Mouse (Mus musculus) limb, embryonic 14.5 days (tissue): ENCODE data around the gene Gm5485. TPM values are rescaled to one million over a fixed set of nuclear protein-coding genes. Genes with fewer than 3 reads are reported as not detected.

Experiments
- ATAC-seq: fragments of 200-750 bp; cut with Nextera tagmentation; 2 replicates; pipeline ENCODE4 v1.8.0; 2017; ENCODE audit warnings: low read depth, moderate number of reproducible peaks, moderate TSS enrichment; ENCODE audit not compliant: low FRiP score
- DNase-seq: peaks from one replicate; pipeline ENCODE4 v3.0.0-alpha.2; 2015; ENCODE audit warnings: low spot score
- H3K27ac ChIP-seq: fragments of 300-500 bp; sonication (generic); replicated peaks from 2 replicates; pipeline ENCODE4 v1.5.1; 2014; ENCODE audit warnings: low read depth, mild to moderate bottlenecking, low read length, moderate library complexity, mixed read lengths
- H3K27me3 ChIP-seq: fragments of 300-500 bp; sonication (generic); 2 replicates; pipeline ENCODE4 v1.6.1; 2014; ENCODE audit warnings: low read length, mixed read lengths; ENCODE audit not compliant: control insufficient read depth, insufficient read depth
- H3K36me3 ChIP-seq: fragments of 300-500 bp; sonication (generic); 2 replicates; pipeline ENCODE4 v1.6.1; 2014; ENCODE audit warnings: mild to moderate bottlenecking, low read length, moderate library complexity, mixed read lengths; ENCODE audit not compliant: control insufficient read depth, insufficient read depth
- H3K4me1 ChIP-seq: fragments of 300-500 bp; sonication (generic); 2 replicates; pipeline ENCODE4 v1.6.1; 2014; ENCODE audit warnings: antibody characterized with exemption, low read length, mixed read lengths; ENCODE audit not compliant: control insufficient read depth, insufficient read depth
- H3K4me2 ChIP-seq: fragments of 300-500 bp; sonication (generic); replicated peaks from 2 replicates; pipeline ENCODE4 v1.6.1; 2014; ENCODE audit warnings: low read depth, mild to moderate bottlenecking, low read length, moderate library complexity; ENCODE audit not compliant: severe bottlenecking
- H3K4me3 ChIP-seq: fragments of 300-500 bp; sonication (generic); replicated peaks from 2 replicates; pipeline ENCODE4 v1.5.1; 2014; ENCODE audit warnings: low read length
- H3K9ac ChIP-seq: fragments of 300-500 bp; sonication (generic); 2 replicates; pipeline ENCODE4 v1.6.1; 2014; ENCODE audit warnings: mild to moderate bottlenecking, low read depth, low read length, moderate library complexity; ENCODE audit not compliant: severe bottlenecking
- H3K9me3 ChIP-seq: fragments of 300-500 bp; sonication (generic); 2 replicates; pipeline ENCODE4 v1.6.1; 2016; ENCODE audit warnings: low read length; ENCODE audit not compliant: control insufficient read depth
- POLR2A ChIP-seq: fragments of 200-500 bp; IDR thresholded peaks from 2 replicates; pipeline ENCODE4 v1.8.0; 2012; ENCODE audit warnings: inconsistent platforms, mild to moderate bottlenecking, moderate library complexity, borderline replicate concordance; ENCODE audit not compliant: insufficient read depth, insufficient read length; ENCODE audit errors: extremely low read depth
- WGBS: fragments of 180-500 bp; shearing (Covaris S2); extraction: QIAGEN DNeasy Blood & Tissue Kit; methylation state at CpG from one replicate; pipeline ENCODE4 v1.1.7; 2014; 5-methylcytosine and 5-hydroxymethylcytosine counted together
- polyA plus RNA-seq, 2 experiments: library from polyadenylated mRNA; depleted of rRNA in 1 of 2; stranded (reverse) in 1 of 2; unstranded in 1 of 2; fragments of >200 nt; fragmentation: Nextera tagmentation in 1 of 2; extraction: Ambion mirVana in 1 of 2; gene quantifications; 2 replicates each; pipeline versions ENCODE4 v1.2.1 to v1.2.3; 2012 to 2014

Gene Gm5485
- polyA plus RNA-seq, 2 experiments = not detected

- Histone ChIP-seq H3K36me3 (no peaks in the 10 kb centered on the region), H3K4me2 (no peak overlapping the region), H3K27ac (no peak overlapping the region), H3K9ac (no peak overlapping the region), H3K27me3 (no peaks in the 10 kb centered on the region), H3K4me3 (no peak overlapping the region), H3K4me1 (no peaks in the 10 kb centered on the region), H3K9me3 (no peaks in the 10 kb centered on the region)
- no peak for TF ChIP-seq POLR2A
- 85% methylated on average over 5 of the region's 5 CpGs for WGBS
- DNase-seq = no peak
- ATAC-seq = no peak
Measured at GRCm38 (mm10) chr16:48355716-48356115, 56.5 kb downstream of the Gm5485 start.

Other genes starting within 250 kb of the Gm5485 start
- gene Dppa4, start 128.7 kb downstream of the Gm5485 start, polyA plus RNA-seq (2012; rRNA removed) = 0.04 TPM in 1 of 2 replicates, not detected in the other
- gene Dppa4, start 128.7 kb downstream of the Gm5485 start, polyA plus RNA-seq (2014; fragmentation: Nextera tagmentation; extraction: Ambion mirVana) = not detected in 2 replicates
- gene Dppa2, start 108.5 kb downstream of the Gm5485 start, polyA plus RNA-seq (2012; rRNA removed) = 0.03 and 0.08 TPM in 2 replicates
- gene Dppa2, start 108.5 kb downstream of the Gm5485 start, polyA plus RNA-seq (2014; fragmentation: Nextera tagmentation; extraction: Ambion mirVana) = not detected in 2 replicates
- 0.05 and 0.09 TPM in 2 replicates for gene Morc1, start 18.8 kb upstream of the Gm5485 start, polyA plus RNA-seq (2012; rRNA removed)
- 0.30 TPM in 1 of 2 replicates, not detected in the other for gene Morc1, start 18.8 kb upstream of the Gm5485 start, polyA plus RNA-seq (2014; fragmentation: Nextera tagmentation; extraction: Ambion mirVana)